Mouse (Mus musculus): ENCODE data around the gene Icam1.

- TF ChIP-seq USF1 (IDR thresholded peaks at IDR 0.05; ENCODE audit: low read depth): no peak
- TF ChIP-seq CTCF (IDR thresholded peaks at IDR 0.05; ENCODE audit: control insufficient read depth, insufficient read depth, insufficient read length): no peak
- no peak for TF ChIP-seq MYOD1 (IDR thresholded peaks at IDR 0.05; ENCODE audit: control insufficient read depth, insufficient read length, low read depth)
- no peak for TF ChIP-seq MYOG (IDR thresholded peaks at IDR 0.05; ENCODE audit: control insufficient read depth, extremely low read depth, insufficient read length)
- no peak for TF ChIP-seq MAX (IDR thresholded peaks at IDR 0.05)
- no peak for TF ChIP-seq FOSL1 (IDR thresholded peaks at IDR 0.05; ENCODE audit: insufficient read depth, low read length, poor library complexity, severe bottlenecking)
- TF ChIP-seq CEBPB (IDR thresholded peaks at IDR 0.05; ENCODE audit: low read depth): no peak
Measured at GRCm38 (mm10) chr9:21036161-21036560, 20.4 kb downstream of the Icam1 start.

Data from C2C12 (cell line).